Mouse (Mus musculus) CH12.LX (cell line): Measurements from ENCODE around the gene Carnmt1. TPM values are rescaled to one million over a fixed set of nuclear protein-coding genes. Genes with fewer than 3 reads are reported as not detected.
A peak's percentile ranks its signal among the peaks of the same experiment; 100 is the strongest.

Source experiments
- DNase-seq: peaks from one replicate; pipeline ENCODE4 v3.0.0-alpha.2; 2013; ENCODE audit errors: extremely low read depth
- H3K27ac ChIP-seq: 2 replicates; pipeline ENCODE4 v1.5.1; 2012; ENCODE audit warnings: low read depth, mild to moderate bottlenecking, control low read depth, moderate library complexity; ENCODE audit not compliant: insufficient read depth
- H3K27me3 ChIP-seq: replicated peaks from 2 replicates; pipeline ENCODE3; 2012; ENCODE audit warnings: inconsistent platforms
- H3K36me3 ChIP-seq, 2 experiments: replicated peaks in 1 of 2; 2 replicates each; pipeline versions ENCODE3 to v1.6.1; 2012; ENCODE audit warnings: inconsistent platforms in 1 of 2, low read length in 1 of 2, mild to moderate bottlenecking in 1 of 2, mixed read lengths in 1 of 2, moderate library complexity in 1 of 2; ENCODE audit not compliant: control insufficient read depth in 1 of 2, insufficient read depth in 1 of 2
- H3K4me1 ChIP-seq, 2 experiments: 2 replicates each; pipeline ENCODE4 v1.6.1; 2012; ENCODE audit warnings: inconsistent platforms in 1 of 2, moderate library complexity in 1 of 2; ENCODE audit not compliant: insufficient read depth in 2 of 2, control insufficient read depth in 1 of 2
- H3K4me2 ChIP-seq: 2 replicates; pipeline ENCODE4 v1.6.1; 2012; ENCODE audit warnings: low read depth, mild to moderate bottlenecking, control low read depth; ENCODE audit not compliant: poor library complexity, insufficient read depth, severe bottlenecking
- H3K4me3 ChIP-seq, 3 experiments: fragments of 150-350 bp in 1 of 3; sonication (generic) in 1 of 3; replicated peaks in 1 of 3; 2 replicates each; pipeline versions ENCODE3 to v1.5.1; 2011 to 2012; ENCODE audit warnings: low read depth in 2 of 3, low read length in 2 of 3, mild to moderate bottlenecking in 2 of 3, moderate library complexity in 2 of 3, control low read depth in 1 of 3, improper control_type of control experiment in 1 of 3, inconsistent platforms in 1 of 3, mixed read lengths in 1 of 3; ENCODE audit not compliant: poor library complexity in 1 of 3
- H3K79me2 ChIP-seq: replicated peaks from 2 replicates; pipeline ENCODE4 v1.6.1; 2012; ENCODE audit warnings: mild to moderate bottlenecking, moderate library complexity; ENCODE audit not compliant: control insufficient read depth, poor library complexity, insufficient read depth, severe bottlenecking; ENCODE audit errors: extremely low read depth
- H3K9ac ChIP-seq: 2 replicates; pipeline ENCODE4 v1.6.1; 2012; ENCODE audit warnings: low read depth, mild to moderate bottlenecking, control low read depth, moderate library complexity; ENCODE audit not compliant: insufficient read depth
- H3K9me3 ChIP-seq: replicated peaks from 2 replicates; pipeline ENCODE3; 2012; ENCODE audit warnings: low read length, inconsistent platforms, mixed read lengths
- BHLHE40 ChIP-seq: IDR thresholded peaks from 2 replicates; pipeline ENCODE4 v1.6.1; 2011; ENCODE audit warnings: mild to moderate bottlenecking, low read depth, low read length, improper control_type of control experiment
- EP300 ChIP-seq: IDR thresholded peaks from 2 replicates; pipeline ENCODE4 v1.6.1; 2011; ENCODE audit warnings: low read length, improper control_type of control experiment
- GABPA ChIP-seq: IDR thresholded peaks from 2 replicates; pipeline ENCODE4 v1.6.1; 2012; ENCODE audit warnings: low read depth, low read length, improper control_type of control experiment, inconsistent platforms; ENCODE audit not compliant: insufficient replicate concordance
- IRF4 ChIP-seq: IDR thresholded peaks from 2 replicates; pipeline ENCODE4 v1.6.1; 2014; ENCODE audit warnings: low read depth, mild to moderate bottlenecking, inconsistent platforms, low read length, improper control_type of control experiment
- KAT2A ChIP-seq: IDR thresholded peaks from 2 replicates; pipeline ENCODE4 v1.6.1; 2012; ENCODE audit warnings: low read length, improper control_type of control experiment, inconsistent platforms; ENCODE audit not compliant: insufficient replicate concordance
- MAFK ChIP-seq: IDR thresholded peaks from 2 replicates; pipeline ENCODE4 v1.6.1; 2011; ENCODE audit warnings: low read length, improper control_type of control experiment; ENCODE audit not compliant: insufficient replicate concordance
- MAX ChIP-seq: IDR thresholded peaks from 2 replicates; pipeline ENCODE4 v1.6.1; 2011; ENCODE audit warnings: low read length, improper control_type of control experiment
- MEF2A ChIP-seq: IDR thresholded peaks from 2 replicates; pipeline ENCODE4 v1.6.1; 2014; ENCODE audit warnings: low read depth, mild to moderate bottlenecking, inconsistent platforms, low read length, improper control_type of control experiment, borderline replicate concordance
- MXI1 ChIP-seq: IDR thresholded peaks from 2 replicates; pipeline ENCODE4 v1.6.1; 2011; ENCODE audit warnings: mild to moderate bottlenecking, low read depth, low read length, improper control_type of control experiment
- NELFE ChIP-seq: IDR thresholded peaks from 2 replicates; pipeline ENCODE4 v1.6.1; 2011; ENCODE audit warnings: low read depth, low read length, improper control_type of control experiment
- POLR2A ChIP-seq: IDR thresholded peaks from 2 replicates; pipeline ENCODE4 v1.6.1; 2011; ENCODE audit warnings: low read depth, mild to moderate bottlenecking, improper control_type of control experiment, low read length
- RAD21 ChIP-seq: IDR thresholded peaks from 2 replicates; pipeline ENCODE4 v1.6.1; 2011; ENCODE audit warnings: low read depth, mild to moderate bottlenecking, low read length, improper control_type of control experiment, moderate library complexity
- RCOR1 ChIP-seq: conservative IDR thresholded peaks from 2 replicates; pipeline ENCODE4 v1.6.1; 2012; ENCODE audit warnings: low read depth, mild to moderate bottlenecking, inconsistent platforms, low read length, improper control_type of control experiment
- SMC3 ChIP-seq: IDR thresholded peaks from 2 replicates; pipeline ENCODE4 v1.6.1; 2011; ENCODE audit warnings: low read depth, low read length, improper control_type of control experiment
- TBP ChIP-seq: conservative IDR thresholded peaks from 2 replicates; pipeline ENCODE4 v1.6.1; 2011; ENCODE audit warnings: low read depth, low read length, improper control_type of control experiment
- TCF12 ChIP-seq: IDR thresholded peaks from 2 replicates; pipeline ENCODE4 v1.6.1; 2014; ENCODE audit warnings: low read depth, mild to moderate bottlenecking, inconsistent platforms, low read length, improper control_type of control experiment
- UBTF ChIP-seq: IDR thresholded peaks from 2 replicates; pipeline ENCODE4 v1.6.1; 2012; ENCODE audit warnings: low read depth, mild to moderate bottlenecking, inconsistent platforms, low read length, improper control_type of control experiment, moderate library complexity
- USF2 ChIP-seq: conservative IDR thresholded peaks from 2 replicates; pipeline ENCODE4 v1.6.1; 2011; ENCODE audit warnings: low read depth, low read length, improper control_type of control experiment
- dilution Hi-C: fragments of 300-500 bp; cut with MboI; formaldehyde crosslinking; loops from 2 replicates; pipeline ENCODE4 v1.14.3; 2020; ENCODE audit warnings: low sequenced_read_pairs; ENCODE audit not compliant: extremely low pct_unique_long_range_greater_than_20kb, extremely low pct_ligation_motif_present
- in situ Hi-C: fragments of 300-500 bp; cut with MboI; formaldehyde crosslinking; loops from 3 replicates; pipeline ENCODE4 v1.14.3; 2019; ENCODE audit warnings: low sequenced_read_pairs, low pct_ligation_motif_present, low pct_unique_long_range_greater_than_20kb, mixed read lengths
- polyA plus RNA-seq: library from polyadenylated mRNA; unstranded; fragments of >175 nt; gene quantifications from 2 replicates; pipeline ENCODE4 v1.2.1, GENCODE M21; 2012; ENCODE audit warnings: low read depth; ENCODE audit not compliant: insufficient read length
- total RNA-seq, 2 experiments: library from RNA; depleted of rRNA; stranded (reverse); fragments of 300-350 nt in 1 of 2; fragments of >200 nt in 1 of 2; gene quantifications; 2 replicates each; pipeline ENCODE4 v1.2.3; 2012 to 2014

Carnmt1 gene
- total and polyA plus RNA-seq, 3 experiments, result 17.6 to 47.1 (median 41.7) TPM

GRCm38 (mm10) chr19:18632231-18633185 is 38.1 kb upstream of the Carnmt1 start:
- Histone ChIP-seq H3K4me2 (peak overlapping the region; percentile 46), H3K4me1 (peaks cover 2 to 26% of the 10 kb centered on the region in 2 experiments; a peak in 3 of 4 replicates), H3K27ac (no peak overlapping the region), H3K9me3 (no peaks in the 10 kb centered on the region), H3K9ac (peak overlapping the region; percentile 59; the same call in 1 of the 2 replicates), H3K36me3 (peaks cover 3 to 14% of the 10 kb centered on the region in 2 experiments), H3K4me3 (peak overlapping the region; percentile 65 to 95 (median 93)), H3K79me2 (peaks cover 20% of the 10 kb centered on the region), H3K27me3 (no peaks in the 10 kb centered on the region)
- dilution Hi-C loops, result no loop called here
- DNase-seq, result no peak
- in situ Hi-C loops, result no loop called here
- TF ChIP-seq UBTF (no peak), MAFK (peak; percentile 20; the same call in 1 of the 2 replicates), TCF12 (peak; percentile 25; the same call in 1 of the 2 replicates), POLR2A (no peak), GABPA (no peak), EP300 (peak; percentile 29; the same call in 1 of the 2 replicates), MAX (peak; percentile 35; the same call in 1 of the 2 replicates), MEF2A (no peak), RAD21 (no peak), BHLHE40 (peak; percentile 43; the same call in 1 of the 2 replicates), RCOR1 (no peak), TBP (no peak), MXI1 (peak; percentile 66; the same call in 1 of the 2 replicates)

- dilution Hi-C loops, result no loop called here
- H3K9me3 ChIP-seq, result no peaks in the 10 kb centered on the region
- peaks cover 6 to 27% of the 10 kb centered on the region in 2 experiments for H3K36me3 ChIP-seq
- TF ChIP-seq KAT2A, result no peak
- no peak for TF ChIP-seq BHLHE40
- no peak for TF ChIP-seq MEF2A
- TF ChIP-seq IRF4, result no peak
- no peak for TF ChIP-seq RAD21
- TF ChIP-seq SMC3, result no peak
- no peak for TF ChIP-seq NELFE
- no peak for TF ChIP-seq USF2
- TF ChIP-seq GABPA, result no peak
- TF ChIP-seq, all 38 proteins: peak for 0
- H3K9ac ChIP-seq, result no peak overlapping the region
- no peak overlapping the region for H3K27ac ChIP-seq
- in situ Hi-C loops, result no loop called here
- H3K4me3 ChIP-seq, result no peak overlapping the region
- H3K4me1 ChIP-seq, result peaks cover 6 to 23% of the 10 kb centered on the region in 2 experiments; a peak in 3 of 4 replicates
- no peaks in the 10 kb centered on the region for H3K79me2 ChIP-seq
- DNase-seq, result no peak
- no peak overlapping the region for H3K4me2 ChIP-seq
- no peaks in the 10 kb centered on the region for H3K27me3 ChIP-seq
Observed at GRCm38 (mm10) chr19:18637954-18638353, 32.6 kb upstream of the Carnmt1 start.
